Mouse (Mus musculus) thymus, adult 2 months (tissue): ENCODE results near the gene Gse1.

ENCODE experiments used
- CTCF ChIP-seq: fragments of 200-500 bp; IDR thresholded peaks from 2 replicates; pipeline ENCODE4 v1.5.1; 2012; ENCODE audit warnings: mild to moderate bottlenecking, control low read depth, low read length, moderate library complexity, borderline replicate concordance; ENCODE audit not compliant: control insufficient read depth, poor library complexity, insufficient read depth; ENCODE audit errors: extremely low read depth
- POLR2A ChIP-seq: fragments of 200-500 bp; IDR thresholded peaks from 2 replicates; pipeline ENCODE4 v1.6.1; 2012; ENCODE audit warnings: mild to moderate bottlenecking, low read length, control low read depth, moderate library complexity; ENCODE audit not compliant: control insufficient read depth, poor library complexity, insufficient read depth; ENCODE audit errors: extremely low read depth

GRCm38 (mm10) chr8:120449608-120450031 lies 221.4 kb downstream of the Gse1 start:
- TF ChIP-seq CTCF (no peak), POLR2A (no peak)
